Mouse (Mus musculus): ENCODE measurements around the gene Lrrc4c.

Gene Lrrc4c

DNA sequence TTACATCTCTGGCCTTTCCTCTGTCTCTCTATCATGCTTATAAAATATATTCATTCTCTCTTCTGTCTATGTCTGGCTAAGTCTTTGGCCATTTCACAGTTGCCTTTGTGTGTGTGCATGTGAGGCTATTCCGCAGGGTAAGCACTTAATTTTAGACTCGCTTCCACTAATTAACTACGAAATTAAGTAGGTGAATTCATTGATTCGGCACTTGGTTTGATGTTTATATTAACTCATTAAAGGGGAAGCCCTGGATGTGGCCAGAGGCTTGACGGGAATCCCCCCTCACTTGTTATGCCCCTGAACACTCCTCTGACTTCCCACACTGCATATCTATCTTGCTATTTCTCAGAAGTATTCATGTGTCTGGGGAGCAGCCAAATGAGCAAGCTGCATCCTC, 1169.6 kb downstream of the Lrrc4c start:
- DNase-seq, result no peak

DNA sequence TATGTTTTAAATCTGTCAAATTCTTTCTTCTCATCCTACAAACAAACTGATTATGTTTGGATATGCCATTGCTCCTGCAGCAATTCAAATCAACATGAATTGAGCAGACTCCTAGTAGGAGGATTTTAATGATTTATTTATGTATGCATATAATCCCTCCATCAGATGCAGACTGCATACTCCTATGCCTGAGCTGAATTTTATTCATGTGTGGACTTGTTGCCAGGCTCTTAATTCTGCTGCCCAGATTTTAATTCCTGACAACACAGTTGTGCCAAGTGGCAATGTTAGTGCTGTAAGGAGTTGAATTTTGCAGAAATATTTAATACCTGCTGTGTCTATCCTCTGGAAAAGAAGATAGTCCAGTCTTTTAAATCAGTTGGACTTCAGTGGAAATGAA, 1179.1 kb downstream of the Lrrc4c start:
- DNase-seq, result no peak

DNA sequence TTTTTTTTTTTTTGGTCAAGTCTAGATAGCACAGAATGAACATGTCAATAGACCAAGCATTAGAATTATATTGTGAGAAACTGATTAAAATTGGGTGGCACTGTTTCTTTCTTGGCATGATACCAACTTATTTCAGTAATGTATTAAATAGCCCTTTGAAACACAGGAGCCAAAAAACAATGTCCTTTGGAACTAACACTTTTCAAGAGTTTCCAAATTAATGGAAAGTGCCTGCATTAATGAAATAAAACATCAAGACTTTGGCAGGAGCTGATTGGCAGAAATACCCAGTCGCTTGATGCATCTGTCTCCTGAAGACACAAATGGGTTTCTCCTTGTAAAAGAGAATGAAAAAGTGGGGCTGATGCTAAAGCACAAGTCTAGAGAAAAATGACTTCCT, 1184.5 kb downstream of the Lrrc4c start:
- no peak for DNase-seq

DNA sequence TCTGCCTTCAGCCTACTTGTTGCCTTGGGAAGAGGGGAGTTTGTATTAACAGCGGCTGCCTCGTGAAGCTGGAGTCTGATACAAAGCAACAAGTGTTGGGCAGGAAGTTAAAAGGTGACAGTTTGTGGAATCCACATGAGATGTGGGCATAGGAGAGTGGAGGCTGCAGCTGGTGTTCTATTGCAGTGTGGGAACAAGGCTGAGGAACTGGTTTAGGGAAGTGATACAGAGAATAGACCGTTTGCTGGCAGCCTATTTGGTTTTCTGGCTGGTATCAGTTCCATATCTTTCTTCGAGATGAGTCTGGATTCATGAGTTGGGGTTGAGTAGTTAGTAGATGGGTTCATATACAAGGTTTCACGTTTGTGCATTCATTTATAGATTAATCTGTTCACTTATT, 1186.9 kb downstream of the Lrrc4c start:
- no peak for DNase-seq

DNA sequence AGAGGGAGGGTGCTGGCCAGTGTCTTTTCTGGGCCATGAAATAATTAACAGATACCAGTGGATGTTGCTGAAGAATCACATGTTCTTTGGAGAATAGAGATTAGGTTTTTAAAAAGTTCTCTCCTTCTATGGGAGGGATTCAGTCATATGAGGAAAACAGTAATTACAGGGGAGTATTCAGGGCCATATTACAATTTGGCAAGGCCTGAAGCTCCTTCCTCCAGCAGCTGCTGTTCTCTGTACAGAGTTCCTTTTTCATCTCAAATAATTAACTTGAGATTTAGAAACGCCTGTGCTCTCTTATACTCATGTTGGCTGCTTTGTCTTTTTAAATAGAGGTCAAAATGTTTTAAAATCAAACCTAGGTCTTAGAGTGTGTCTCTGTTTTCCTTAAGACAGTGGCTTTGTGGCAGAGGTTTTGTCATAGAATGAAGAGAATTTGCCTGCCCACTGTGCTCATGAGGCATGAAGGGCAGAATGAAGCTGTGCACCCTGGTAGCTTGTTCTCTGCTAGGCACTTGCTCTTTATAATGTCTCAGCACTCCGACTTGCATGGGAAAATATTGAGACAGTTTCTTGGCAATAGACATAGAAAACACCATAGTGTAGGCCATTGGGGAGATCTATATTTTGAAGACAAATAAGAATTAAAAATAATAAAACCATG, 1206.4 kb downstream of the Lrrc4c start:
- DNase-seq, result no peak

DNA sequence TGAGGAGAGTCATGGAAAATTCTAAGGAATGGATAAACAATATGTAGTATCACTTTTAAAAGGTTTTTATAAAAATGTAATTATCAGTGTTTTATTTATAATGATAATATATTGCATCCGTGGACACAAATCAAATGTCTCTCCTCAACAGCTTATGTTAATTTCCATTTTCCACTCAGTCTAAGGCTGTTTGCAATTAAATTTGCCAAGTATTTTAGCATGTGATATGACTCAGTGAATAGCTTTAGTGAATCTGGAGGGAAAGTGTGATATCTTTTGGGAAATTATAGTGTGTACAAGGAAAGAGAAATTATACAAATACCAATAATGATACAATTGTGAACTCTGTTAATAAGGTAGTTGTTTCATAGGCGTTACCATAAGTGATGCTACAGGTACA, 1207.1 kb downstream of the Lrrc4c start:
- DNase-seq, result no peak

DNA sequence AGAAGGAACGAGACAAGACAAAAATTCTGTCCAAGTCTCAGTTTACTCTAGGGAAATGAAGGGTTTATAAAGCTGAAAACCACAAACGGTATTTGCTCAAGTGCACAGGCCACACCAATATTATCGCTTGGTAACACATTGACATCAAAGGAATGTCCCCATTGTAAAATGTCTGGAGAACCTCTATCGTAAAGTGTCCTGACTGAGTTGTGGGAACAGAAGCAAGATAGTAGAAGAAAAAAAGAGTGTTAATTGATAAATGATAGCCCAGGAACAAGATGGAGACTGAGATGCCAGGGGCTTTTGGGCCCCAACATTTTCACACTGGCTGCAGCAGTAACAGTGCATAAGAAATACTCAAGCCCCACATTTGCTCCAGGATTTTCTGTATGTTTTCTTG, 1212.7 kb downstream of the Lrrc4c start:
- DNase-seq, result no peak

DNA sequence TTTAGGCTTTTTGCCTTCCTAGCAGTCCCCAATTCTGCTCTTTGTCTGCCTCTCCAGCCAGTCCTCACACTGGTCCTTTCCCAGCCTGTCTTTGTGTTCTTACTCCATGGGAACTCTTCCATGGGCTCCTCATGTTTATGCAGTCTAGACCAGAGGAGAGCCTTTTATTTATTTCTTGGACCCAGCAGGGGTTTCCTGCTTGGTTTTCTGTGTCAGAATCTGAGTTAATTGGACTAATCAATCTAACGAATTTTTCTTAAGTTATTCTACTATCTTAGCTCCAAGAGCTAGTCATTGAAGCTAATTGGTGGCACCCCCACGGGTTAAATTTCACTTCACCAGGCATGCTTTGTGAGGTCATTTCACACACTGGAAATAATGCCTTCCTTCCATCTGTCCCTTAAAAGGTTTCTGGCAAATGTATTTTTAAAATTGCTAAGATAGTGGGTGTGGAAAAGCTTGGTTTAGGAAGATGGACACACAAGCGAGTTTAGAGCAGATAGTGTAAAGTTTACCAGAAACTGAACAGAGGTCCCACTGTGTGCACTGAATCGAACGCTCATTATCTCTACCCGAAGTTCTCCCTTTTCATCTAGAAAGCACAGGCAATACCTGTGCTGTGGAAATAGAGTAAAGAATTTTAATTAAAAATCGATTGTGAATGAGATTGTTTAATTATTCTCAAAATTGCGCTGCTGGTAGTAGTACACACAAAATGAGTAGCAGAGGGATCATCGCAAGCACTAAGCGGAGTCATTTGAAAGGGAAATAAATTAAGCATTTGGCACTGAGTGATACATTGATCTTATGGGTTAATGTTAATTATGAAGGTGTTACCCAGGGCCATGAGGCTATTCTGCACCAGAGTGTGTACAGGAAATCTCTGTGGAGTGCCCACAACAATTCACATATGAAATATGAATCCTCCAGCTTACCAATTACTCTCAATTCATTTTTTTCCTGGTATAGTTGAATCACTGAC, 1226.0 kb downstream of the Lrrc4c start:
- no peak for DNase-seq

DNA sequence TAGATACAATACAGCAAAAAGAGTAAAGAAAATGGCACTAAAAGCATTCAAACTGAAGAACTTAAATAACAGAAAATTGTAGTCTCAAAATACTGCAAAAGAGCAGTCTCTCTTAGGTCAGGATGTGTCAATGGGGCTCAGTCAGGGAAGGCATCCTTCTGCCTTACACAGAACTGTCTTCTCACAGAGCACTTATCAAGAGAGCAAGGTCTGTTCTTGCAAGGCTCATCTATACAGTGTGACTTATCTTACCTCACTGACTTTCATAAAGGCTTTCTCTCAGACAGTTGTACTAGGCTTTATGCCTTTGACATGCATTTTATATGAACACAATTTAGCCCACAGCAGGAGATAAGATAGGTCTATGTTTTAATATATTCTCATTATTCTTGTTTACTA, 1226.7 kb downstream of the Lrrc4c start:
- no peak for DNase-seq

DNA sequence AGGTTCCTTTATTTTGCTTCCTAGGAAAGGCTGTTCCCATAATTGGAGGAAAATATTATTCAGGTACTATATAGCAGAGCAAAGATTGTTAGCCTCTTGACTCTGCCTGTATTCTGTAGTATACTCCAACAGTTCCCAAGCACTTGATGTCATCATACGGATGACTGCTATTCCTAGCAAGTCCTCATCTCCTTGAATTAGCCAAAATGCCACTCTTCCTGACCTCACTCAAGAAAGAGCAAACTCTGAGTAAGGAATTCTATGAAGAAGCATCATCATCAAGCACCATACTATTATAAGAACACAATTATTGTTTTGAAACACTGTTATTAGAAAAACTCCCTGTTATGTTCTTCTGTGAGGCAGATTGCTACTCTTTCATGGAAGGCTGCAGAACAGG, 1228.0 kb downstream of the Lrrc4c start:
- DNase-seq, result no peak

DNA sequence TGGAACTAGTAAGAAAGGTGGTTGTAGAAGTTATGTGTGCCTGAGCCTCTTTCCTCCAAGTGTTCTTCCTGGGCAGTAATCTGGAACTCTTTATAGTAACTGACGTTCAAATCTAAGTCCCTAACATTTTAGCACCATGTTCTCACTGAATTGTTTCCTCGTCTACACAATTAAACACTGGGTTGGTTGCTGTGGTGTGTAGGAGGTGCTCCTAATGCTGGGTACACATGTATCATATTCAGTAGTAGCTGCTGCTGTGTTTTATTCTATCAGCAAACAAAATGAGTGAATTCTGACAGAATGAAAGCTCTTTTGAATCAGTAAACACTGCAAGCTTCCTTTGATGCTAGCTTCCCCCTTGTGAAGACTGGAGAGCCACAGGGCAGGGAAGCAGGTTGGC, 1246.5 kb downstream of the Lrrc4c start:
- no peak for DNase-seq

DNA sequence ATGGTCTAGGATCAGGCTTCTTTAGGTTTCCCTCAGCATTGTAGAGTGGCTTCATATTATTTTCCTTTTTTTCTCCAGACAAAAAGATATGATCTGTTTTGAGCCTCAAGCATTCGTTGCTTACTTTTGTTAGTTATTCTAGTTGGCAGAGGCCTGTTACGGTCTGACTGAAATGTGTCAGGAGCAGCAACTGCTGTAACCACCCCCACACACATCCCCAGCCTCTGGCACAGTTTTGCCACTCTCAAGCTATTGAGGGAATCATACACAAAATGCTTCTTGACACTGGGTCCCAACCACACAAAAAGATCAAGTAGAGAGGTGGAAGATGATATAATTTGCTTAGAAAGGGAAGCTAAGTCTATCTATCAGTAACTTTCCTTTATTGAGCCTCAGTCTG, 1251.0 kb downstream of the Lrrc4c start:
- DNase-seq, result no peak

DNA sequence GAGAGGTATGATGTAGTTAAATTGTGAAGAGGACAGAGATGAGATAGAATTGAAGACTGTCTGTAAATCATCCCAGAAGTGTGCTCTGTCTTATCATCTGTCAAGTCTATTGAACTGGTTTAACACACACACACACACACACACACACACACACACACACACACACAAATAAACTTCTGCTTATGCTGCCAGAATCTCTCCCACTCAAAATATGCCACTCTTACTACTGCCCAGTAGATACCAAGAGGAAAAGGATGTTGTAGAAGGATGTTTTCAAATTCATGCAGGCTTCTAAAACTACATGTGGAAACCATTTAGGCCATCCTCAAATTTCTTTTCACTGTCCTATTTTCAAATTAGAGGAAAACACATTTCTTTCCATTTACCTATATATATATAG, 1257.0 kb downstream of the Lrrc4c start:
- DNase-seq, result no peak

DNA sequence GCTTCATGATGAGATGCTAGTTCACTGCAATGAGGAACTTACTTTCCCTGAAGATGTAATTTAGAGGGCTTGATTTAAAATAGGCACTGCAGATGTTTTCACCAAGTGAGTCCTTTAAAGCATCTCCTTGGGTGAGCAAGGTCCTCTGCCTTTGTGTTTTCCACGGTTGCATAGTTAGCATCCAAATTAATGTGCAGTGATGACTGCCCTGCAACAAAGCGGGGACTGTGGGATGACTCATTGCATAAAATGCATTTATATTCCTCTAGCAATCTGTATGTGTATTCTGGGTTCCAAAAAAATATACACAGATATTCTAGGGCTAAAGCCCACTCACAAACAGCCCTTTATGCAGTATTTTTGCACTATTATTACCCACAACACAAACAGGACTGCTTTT, 1263.2 kb downstream of the Lrrc4c start:
- DNase-seq, result no peak

DNA sequence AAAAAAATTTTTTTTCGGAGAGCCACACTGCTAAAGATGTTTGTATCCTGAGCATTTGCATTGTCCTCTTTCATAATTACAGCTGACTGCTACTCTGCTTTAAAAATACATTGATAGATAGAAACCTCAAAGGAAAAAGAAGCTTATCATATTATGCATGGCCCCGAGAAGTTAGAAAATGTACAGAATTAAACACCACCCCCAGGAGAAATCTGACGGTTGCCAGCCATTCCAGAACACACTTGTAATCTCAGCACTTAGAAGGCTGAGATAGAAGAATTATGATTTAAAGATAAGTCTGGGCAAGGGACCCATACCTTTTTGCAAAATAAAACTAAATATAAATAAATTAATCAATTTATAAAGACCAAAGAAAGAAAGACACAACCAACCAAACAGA, 1268.4 kb downstream of the Lrrc4c start:
- DNase-seq, result no peak

DNA sequence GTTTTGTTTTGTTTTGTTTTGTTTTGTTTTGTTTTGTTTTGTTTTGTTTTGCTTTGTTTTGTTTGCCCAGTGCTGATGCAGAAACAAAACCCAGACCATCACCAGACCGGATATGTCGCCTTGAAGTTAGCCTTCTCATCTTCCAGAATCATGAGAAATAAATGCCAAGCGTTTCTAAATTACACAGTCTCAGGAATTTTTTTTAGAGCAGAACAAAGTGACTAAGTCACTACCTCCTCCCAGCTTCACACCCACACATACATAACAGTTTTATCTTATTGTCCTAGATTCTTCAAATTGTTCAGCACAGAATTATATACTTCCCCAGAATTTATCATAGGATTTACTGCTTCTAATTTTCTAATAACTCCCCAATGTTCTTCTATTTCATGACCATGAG, 1272.6 kb downstream of the Lrrc4c start:
- DNase-seq, result no peak

DNA sequence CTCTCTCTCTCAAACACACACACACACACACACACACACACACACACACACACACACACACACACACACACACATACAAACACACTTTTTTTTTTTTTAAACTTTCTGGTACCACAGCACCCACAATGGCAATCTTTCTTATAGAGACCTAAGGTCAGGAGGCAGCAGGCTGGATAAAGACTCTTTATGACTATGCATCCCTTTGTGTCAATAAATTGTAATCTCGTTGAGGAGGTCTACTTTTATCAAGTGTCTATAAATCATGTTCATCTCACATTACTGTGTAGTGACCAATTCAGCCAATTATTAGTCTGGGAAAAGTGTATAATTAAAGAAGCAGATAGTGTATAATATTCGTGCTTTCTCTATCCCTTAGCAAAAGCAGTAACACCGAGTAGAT, 1286.2 kb downstream of the Lrrc4c start:
- DNase-seq, result no peak

DNA sequence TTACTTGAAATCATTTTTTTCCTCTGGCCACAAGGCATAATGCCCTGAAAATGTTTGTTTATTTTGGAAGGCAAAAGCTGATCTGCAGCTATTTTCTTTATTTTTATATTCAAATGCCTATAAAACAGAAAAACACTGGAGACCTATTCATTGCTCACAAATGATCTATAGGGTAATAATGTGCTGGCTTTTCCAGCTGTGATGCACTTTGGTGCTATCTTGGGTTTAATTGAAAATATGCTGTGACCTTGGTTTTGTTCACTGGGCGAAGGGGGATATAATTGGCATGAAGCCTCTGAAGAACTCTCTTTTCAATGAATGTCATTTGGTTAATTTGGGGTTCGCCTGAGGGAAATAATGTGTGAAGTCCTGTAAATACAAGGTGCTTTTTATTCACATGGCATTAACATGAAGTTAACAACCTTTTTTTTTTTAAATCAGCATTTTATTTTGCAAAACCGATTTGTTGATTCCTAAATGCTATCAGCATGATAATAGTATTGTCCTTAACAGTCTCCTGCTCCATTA, 1286.8 kb downstream of the Lrrc4c start:
- DNase-seq, result no peak

DNA sequence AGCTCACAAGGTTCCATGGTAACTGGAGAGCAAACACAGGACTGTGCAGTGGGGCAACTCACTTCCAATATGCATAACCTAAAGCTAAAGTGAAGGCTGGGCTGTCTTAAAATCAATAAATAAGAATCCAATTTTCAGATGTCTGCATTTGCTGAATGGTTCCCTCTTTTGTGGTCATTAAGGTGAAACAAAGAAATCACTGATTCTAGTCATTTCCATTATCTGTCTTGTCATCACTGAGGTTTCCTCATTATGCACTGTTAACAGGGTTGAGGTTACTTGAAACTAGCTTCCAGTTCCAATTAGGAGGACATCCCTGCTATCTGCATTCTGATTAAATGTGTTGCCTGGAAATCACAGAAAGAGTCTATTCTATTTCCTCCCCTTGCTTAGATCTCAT, 1291.5 kb downstream of the Lrrc4c start:
- DNase-seq, result no peak

DNA sequence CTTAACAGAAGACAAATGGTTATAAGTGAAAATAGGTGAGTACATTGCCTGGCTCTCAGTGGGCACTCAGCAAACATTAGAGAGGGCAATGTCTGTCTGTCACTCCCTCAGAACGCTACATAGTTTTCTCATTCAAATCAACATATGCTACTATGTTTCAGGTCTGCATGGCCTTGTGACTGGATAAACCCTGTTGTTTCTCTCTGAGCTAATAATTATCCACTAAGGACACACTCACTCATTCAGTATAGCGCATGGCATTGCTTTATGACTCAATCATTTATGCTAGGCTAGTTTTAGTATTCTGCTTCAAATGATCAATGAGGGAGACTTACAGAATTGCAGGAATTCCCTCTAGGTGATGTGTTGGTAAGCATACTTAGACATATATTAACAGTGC, 1292.6 kb downstream of the Lrrc4c start:
- no peak for DNase-seq

DNA sequence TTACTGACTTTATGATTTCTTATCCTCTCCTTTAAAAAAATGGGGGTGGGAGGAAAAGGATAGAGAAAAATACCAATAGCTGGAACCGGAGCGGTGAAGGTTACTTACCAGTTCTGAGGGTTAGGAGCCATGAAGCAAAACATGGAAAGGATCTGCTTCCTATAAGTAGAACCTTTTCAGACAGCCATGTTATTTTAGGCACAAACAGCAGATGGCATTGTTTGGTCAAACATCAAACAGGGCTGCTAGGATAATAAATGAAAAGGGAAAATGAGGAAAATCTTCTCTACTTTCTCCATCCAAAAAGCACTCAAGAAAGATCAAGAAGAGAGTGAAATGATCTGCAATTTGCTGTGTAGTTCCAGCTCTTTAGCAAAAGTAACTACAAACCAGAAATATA, 1296.8 kb downstream of the Lrrc4c start:
- no peak for DNase-seq

DNA sequence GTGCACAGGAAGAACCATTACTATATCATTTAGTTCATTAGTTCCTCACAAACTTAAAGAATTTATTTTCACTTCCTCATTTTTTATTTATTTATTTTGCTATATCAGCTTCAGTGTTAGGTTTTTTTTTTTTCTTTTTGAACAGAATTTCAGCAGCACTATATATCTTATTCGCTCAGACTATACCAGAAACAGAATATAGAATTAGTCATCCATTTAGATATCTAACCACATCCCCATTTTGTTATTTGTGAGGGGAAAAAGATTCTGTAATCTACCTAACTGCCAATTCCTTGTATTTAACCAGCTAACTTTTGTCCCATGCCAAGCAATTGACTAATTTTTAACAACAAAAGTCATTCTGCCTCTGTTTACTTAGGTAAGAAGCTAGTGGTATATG, 1300.6 kb downstream of the Lrrc4c start:
- no peak for DNase-seq

DNA sequence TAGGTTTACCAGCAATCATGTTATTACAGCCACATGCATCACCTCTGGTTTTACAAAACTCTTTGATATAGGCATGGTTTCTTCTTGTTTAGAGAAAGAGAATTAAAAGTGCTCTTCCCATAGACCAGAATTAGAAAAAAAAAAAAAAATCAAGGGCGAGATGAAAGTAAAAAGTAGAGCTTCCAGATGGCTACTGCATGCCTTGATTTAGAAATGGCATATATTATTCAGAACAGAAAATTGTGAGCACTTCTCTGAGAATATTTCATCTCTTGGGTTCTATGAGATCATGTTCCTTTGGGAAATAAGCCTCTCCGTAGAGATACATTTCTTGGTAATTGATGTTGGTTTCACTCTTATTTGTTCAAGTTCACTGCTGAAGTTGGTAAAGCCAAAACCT, 1322.0 kb downstream of the Lrrc4c start:
- no peak for DNase-seq

DNA sequence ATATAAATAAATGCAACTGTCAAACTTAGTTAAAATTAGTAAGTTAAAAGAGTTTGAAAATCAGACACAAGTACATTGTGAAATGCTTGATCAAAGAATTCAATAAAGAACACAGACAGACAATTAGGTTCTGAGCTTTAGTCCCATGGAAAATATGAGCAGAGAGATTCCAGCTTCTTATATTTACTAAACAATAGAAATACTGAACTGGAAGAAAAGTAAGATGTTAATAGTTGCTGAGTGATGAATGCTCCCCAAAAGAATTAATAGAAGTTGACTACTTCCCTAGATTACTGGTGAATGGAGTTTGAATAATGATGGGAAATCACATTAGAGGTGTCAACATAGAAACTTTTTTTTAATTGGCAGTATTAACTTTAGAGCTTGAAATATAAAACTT, 1323.7 kb downstream of the Lrrc4c start:
- DNase-seq, result no peak

Measured in spleen, adult 18-20 months (tissue).